Mouse (Mus musculus) CD4-positive, CD25-positive, alpha-beta regulatory T cell, adult 2 months (primary cell): ENCODE results near the gene Osbpl3.

Experiments
- DNase-seq: peaks from one replicate; pipeline ENCODE4 v3.0.0-alpha.2; 2012; ENCODE audit warnings: low read depth, low spot score

Osbpl3 gene

DNA sequence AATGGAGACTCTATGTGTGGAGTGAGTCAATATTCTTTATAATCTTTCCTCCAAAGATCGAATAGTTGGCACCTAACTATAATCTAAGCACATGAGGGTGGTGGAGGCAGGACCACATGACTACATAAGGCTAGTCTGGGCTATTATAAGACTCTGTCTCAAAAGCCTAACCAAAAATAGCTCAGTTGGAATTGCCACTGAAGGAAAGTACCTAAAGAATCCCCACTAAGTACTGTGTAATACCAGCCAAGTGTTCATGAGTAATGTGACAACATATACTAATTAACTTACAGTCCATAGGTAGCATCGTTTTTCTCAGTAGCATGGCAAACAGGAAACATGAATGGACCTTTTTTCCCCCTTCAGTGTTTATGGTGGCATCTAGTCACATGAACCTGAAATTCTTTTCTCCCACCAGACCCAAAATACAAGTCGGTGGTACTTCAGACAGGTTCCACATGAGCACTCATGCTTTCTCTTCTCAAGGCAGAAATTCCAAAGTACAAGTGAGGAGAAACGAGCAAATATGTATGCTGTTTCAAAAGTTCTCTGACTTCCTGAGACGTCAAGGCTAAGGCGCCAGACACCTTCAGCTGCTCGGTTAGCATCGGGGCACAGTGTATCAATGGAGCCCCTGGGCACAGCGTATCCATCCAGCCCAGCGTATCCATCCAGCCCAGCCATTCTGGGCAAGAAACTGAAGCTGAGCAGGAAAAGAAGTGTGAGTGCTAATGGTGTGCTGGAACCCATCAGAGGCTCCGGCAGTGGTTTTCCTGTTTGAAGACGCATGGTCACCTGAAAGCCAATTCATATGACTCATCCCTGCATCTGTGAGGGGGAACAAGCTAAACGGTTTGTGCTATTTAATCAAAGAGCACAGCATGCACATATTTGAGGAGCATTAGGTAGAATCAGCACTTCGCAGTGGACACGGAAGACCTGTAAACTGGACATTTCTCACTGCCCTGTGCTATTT, 120.9 kb downstream of the Osbpl3 start:
- DNase-seq, result peak; percentile 25

DNA sequence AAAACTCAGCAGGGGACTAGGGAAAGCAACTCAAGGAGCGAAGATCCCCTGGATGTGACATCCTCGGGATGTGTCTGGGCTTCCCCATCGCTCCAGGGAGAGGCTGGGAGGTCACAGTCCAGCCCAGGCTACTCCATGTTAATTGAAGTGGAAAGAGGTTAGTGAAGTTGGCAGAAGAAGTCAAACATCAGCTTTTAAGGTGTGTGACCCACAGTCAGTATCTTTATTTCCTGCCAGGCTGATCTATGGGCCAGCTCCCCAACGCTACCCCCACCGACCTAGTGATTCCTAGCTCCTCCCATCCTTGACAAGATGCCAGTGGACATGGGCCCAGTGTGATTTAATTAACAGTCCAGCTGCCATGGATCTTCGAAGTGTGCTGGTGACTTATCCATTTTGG, 122.7 kb downstream of the Osbpl3 start:
- no peak for DNase-seq

DNA sequence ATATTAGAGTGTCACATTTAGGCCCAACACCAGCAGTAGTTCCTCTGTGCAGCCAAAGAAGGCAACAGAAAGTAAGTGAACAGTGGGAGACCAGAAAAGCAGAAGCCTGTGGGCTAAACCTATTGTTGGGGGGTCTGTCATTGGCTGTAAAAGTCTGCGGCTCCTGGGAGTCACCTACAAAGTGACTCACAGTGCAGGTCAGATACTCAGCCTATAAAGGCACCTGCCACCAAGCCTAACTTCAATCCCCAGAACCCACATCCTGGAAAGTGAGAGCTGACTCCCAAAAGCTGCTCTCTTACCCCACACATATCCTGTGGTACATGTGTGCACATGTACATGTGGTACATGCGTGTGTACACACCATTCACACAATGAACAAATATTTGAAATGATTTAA, 124.5 kb downstream of the Osbpl3 start:
- no peak for DNase-seq

DNA sequence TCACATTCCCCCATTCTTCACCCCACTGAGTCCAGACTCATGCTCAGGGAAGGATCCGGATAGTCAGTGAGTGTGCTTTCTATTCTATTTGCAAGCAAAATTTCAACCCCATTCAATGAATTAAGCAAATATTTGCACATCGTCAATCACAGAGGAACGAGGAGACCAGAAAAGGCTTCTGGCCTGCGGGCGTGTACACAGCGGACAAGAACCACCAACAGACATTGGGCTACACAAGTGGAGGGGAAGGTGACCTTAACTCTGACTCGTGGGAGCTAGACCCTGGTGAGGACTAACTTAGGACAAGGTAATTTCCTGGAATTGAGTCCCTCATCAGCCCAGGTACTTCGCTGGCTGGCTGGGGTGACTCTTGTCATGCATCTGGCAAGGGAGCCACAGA, 126.6 kb downstream of the Osbpl3 start:
- no peak for DNase-seq

DNA sequence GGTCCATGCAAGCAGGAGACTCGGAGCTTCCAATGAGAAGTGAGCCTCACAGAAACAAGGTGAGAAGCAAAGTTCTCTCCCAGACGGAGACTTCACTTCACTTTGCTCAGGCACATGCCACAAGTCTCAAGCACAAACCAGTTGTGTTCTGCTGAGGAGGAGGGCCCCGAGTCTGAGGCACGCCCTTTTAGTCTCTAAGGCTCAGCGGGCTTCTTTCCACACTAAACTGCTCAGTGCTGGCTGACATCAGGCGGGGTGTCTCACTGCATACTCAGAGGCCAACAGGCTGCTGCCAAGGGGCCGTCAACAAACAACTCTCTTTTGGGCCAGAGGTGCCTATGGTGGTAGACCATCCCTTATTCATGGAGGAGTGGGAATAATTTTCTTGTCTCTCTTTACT, 127.1 kb downstream of the Osbpl3 start:
- no peak for DNase-seq

DNA sequence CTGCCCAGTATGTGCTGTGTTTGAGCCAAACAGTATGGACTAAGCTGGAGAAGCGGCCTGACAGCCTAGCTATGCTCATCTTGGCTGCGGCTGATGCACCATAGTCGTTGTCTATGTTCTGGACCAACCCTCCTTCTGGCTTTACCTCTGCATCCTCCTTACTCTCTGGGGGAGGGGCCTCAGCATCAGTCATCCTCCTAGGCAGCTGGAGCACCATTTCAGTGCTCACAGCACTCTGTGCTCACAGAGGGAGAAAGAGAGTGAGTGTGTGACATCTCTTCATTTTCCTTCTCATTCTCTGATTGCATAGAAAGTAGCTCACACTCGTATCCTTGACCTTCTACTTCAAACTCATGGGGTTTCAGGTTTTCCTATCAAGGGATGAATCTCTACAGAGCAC, 129.8 kb downstream of the Osbpl3 start:
- DNase-seq, result peak; percentile 40

DNA sequence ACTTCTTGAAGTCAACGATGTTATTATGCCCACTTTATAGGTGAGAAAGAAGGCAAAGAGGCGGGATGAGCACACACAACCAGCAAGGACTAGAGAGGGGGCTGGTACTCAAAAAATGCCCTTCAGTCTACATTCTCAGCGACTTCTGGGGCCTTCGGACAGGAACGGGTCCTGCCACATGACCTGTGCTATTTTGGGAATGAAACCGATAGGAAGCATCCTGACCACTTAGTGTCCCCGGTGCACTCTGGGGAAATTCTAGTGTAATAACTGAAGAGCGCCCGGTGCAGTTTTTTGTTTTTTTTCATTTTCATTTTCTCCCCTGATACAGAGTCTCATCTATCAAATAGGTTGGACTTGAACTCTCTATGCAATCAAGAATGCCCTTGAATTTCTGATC, 130.5 kb downstream of the Osbpl3 start:
- no peak for DNase-seq

DNA sequence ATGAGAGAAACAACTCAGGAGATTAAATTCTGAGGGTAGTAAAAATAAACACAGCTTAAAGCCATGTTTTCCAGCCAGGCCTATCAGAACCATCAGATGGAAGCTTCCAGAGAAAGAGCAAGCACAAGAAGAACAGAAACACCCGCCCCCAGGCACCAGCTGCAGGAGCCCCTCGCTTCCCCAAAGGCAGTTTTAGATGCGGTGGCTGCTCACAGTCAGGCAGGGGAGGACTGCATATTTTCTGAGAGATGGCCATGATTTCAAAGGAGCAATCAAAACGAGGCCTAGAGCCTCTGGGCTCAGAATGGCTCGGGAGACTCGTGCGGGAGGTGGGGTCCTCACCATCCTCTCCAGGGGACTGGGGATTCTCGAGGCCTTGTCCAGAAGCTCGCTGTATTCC, 133.4 kb downstream of the Osbpl3 start:
- DNase-seq, result no peak

DNA sequence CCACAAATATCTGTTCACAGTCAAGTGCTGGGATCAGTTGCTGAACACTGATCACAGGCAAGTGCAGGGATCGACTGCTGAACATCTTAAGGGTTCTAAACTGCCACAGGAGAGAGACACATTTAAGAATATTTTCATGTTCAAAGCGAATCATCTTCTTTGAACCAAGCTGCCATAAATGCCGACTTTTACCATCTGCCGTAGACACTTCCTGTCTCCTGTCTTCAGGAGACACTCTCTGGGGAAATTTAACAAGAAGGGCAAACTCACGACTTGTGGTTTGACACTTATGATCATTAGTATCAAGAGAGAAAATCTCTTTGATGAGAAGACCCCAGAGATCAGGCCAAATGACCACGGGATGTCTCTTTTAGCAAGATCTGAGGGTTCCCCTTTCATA, 134.3 kb downstream of the Osbpl3 start:
- DNase-seq, result peak; percentile 40

DNA sequence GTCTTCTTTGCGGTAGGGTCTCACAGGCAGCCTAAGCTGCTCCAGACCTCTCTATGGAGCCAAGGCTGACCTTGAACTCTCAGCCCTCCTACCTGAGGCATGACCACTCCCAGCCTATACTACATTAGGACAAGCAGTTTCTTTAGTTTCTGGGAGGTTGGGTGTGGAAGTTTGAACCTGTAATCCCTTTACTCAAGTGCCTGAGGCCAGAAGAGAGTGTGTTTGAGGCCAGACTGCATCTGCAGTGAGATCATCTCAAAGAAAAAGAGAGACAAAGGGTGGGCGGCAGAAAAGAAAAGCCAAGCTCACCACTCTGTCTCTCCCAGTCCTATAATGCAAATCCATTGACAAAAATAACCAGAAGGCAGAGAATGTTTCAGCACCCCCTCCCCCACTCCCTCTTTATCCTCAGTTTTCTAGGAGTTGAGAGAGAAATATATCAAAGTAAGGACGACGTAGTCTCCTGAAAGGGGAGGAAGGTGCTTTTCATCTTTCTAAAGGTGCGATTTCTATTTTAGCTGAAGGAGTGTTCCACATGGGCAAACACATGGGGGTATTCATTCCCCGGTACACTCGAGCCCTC, 137.3 kb downstream of the Osbpl3 start:
- no peak for DNase-seq

DNA sequence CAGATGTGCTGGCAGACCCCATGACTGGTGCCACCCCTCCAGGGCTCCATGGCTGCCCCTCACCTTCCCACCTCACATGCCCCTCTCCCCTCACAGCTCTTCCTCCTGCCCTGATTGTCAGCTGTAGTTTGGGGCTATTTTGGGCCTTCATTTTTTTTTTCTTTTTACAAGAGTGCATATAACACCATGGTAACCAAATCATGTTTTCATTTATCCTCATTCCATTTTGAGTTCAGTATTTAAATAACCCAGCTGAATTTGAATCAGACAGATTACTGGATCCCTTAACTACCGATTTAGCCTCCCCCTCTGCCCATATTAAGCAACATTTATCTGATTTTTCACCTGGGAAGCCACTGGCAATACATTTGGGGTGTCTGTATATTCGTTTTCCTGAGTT, 137.9 kb downstream of the Osbpl3 start:
- DNase-seq, result no peak

DNA sequence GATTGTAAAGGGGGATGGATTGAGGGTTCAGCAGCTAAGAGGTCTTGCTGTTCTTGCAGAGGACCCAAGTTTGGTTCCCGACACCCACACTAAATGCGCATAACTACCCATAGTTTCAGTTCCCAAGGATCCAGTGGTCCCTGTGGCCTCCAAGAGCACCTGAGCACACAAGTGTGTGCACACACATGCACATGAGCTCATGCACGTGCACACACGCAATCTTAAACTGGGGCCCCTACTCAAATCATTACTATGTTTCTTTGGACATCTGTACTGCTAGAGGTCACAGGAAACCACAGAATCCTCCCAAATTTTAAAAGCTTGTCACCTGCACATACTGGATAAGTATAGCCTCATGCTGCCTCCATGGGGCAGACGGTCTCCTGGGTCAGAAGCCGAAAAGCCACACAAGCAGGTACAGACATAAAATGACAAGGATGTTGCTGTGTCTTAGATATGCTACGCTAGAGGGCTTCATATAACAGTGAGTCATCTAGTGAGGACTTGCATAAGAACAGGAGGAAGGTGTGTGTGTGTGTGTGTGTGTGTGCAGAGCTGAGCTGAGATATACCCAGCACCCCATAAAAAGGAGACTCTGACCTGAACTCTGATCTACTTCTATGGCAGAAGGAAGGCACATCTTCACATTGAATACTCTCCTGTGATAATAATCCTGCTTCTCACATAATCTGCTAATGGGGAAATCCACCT, 139.1 kb downstream of the Osbpl3 start:
- DNase-seq, result peak; percentile 69

DNA sequence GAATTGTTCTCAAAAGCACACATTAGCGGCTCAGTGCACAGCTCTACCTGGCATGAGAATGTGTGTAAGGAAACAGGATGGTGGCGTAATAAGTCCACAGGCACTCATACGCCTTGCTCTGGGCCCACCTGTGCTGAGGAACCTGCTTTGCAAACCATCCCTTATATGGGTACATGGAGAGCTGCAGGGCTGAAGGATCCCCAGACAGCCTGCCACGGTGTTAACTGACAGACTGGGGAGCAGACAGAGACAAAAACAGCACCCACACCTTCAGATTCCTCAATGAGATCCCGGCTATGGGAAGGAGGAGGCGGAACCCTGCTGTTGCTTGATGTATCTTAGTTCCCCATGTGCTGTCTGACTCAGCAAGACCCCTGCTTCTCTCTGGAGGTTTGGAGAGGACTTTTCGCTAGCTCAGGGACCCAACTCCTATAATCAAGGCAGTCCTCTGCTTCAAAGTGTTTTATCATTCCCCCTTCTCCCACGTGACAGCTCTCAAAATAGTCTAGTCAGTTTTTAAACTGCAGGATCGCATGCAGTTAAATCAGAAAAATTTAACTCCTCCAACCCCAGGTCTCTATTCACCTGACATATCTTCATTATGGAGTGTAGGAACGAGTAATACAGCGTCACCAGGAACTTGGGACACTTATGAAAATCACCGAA, 141.5 kb downstream of the Osbpl3 start:
- no peak for DNase-seq

DNA sequence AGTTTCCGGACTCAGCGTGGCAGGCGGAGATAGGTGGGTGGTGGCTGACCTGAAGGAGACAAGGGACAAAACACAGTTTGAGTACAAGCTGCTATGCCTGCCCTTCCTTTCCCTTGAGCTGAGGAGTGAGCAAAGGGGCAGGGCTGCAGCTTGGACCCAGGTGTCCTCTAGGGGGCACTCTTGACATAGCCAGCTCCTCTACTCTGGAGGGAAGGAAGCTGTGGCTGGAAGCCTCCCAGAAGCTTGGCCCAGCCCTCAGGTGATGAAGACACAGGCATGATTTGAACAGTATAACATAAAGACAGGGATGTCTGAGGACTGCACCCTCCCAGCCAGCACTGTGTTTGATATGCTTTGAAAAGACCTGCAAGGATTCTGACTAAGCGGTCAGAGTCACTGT, 143.4 kb downstream of the Osbpl3 start:
- DNase-seq, result peak; percentile 89

DNA sequence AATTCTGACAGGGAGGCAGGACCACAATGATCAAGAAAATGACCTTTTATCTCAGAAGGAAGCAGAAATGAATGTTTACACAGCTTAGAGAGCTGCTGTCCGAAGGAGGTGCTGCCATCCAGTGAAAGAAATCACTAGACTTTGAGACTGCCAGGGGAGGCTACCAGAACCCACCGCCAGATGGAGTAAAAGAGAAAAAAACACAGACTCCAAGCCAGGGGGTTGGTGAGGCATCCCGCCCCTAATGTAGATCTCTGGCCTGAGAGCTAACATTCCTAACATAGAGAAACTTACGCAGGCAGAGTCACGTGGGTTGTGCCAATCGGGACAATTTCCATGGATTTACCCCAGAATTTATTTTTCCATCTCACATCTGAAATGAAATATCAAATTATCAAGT, 147.0 kb downstream of the Osbpl3 start:
- DNase-seq, result peak; percentile 27

DNA sequence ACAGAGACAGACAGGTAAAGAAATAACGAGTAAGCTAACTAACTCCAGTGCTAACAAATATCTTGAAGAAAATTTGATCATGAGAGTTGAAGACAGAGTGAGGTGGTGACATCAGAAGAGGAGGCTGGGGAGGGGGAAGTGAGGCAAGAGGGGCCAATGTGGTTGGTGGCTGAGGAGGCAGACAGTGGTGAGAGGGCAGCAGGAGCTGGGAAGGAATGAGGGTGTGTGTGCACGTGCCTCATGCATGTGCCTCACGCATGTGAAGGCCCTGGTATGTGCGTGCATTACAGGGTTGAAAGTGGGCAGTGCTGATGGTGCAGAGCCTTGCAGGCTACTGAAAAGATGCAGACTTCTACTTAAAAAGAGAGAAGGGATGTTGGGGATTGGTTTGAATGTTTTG, 149.4 kb downstream of the Osbpl3 start:
- no peak for DNase-seq

DNA sequence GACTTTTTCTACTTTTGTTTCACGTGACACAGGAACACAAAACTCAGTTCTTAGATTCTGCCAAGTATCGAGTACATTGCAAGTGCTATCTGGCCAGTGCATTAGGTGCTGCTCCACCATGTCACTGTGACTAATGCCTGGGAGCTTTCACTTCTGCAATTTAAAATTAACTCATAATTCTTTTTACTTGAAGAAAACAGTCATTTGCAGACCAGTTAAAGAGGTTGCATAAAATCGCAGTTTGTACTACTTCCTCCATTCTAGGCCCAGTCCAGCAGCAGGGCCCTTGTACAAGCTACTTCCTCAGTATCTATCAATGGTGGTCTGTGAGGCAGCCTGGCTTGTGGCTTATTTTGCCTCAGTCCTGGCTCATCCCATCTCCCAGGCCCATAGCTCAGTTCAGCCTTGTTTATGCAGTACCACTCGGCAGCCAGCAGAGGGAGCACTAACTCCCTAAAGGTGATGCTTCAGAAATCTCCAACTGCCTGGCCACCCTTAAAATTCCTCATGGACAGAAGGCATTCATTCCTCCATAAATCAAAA, 151.0 kb downstream of the Osbpl3 start:
- peak; percentile 81 for DNase-seq

DNA sequence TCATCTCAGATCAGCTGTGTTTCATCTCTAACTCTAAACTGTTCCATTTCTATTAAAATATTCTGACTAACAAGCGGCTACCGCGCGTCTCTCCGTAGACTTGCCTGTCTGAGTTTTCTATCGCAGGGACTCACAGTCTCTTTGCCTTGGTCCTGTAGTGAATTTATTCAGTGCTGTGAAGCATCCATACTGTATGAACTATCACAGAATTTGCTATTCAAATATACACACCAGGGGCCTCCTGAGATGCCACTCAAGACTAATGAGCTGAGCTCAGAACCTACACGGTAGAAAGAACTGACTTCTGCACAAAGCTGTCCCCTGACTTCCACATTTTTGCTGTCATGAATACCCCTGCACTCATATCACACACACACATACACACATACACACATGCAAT, 154.9 kb downstream of the Osbpl3 start:
- DNase-seq, result no peak

DNA sequence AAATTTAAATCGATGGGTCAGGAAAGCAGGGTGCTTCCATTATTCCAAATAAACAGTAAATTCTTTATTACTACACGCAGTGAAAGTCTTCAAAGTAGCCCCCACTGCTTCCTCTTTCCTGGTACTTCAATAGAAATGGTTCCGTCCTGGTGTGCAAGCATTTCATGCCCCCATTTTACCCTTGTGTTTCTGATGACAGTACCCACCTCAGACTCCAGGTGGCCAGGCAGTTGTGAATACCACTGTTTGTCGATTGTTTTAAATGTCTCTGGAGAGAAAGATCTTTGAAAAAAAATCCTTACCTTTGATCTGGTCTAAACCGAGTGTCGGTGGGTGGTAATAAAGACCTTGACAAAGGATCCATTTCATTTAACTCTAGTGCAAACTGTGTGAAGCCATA, 155.4 kb downstream of the Osbpl3 start:
- DNase-seq, result no peak

DNA sequence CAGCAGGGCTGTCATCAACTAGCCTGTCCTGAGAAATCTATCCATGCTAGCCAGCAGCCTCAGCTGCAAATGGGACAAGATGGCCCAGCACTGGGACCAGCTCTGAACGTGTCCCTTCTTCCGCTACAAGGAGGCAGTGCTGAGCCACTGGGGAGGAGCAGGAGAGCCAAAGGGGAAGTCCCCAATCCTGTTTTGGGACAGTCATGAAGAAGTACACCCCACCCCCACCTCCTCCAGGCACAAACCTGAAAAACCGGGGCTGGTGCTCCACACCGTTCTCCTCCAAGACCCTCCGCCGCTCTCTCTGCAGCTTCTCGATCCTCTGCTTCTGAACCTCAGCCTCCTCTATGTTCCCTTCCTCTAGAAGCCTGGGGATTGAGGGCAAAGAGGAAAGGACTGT, 156.9 kb downstream of the Osbpl3 start:
- DNase-seq, result no peak

DNA sequence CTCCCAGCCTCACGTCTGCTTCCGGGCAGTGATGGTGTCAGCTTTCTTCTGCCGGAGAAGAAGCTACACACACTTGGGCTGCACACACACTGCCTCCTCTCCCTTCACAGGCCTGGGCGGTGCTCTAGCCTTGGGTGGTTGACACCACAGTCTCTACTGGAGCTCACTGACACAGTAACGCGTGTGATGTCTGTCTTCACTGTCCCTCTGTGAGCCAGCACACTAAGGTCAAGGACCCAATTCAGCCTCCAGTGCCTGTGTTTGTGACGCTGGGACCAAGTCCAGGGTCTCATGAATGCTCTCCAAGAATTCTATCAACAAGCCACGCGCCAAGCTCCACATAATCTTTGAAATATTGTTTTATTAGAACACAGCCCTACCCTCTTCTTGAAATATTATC, 158.3 kb downstream of the Osbpl3 start:
- DNase-seq, result no peak

DNA sequence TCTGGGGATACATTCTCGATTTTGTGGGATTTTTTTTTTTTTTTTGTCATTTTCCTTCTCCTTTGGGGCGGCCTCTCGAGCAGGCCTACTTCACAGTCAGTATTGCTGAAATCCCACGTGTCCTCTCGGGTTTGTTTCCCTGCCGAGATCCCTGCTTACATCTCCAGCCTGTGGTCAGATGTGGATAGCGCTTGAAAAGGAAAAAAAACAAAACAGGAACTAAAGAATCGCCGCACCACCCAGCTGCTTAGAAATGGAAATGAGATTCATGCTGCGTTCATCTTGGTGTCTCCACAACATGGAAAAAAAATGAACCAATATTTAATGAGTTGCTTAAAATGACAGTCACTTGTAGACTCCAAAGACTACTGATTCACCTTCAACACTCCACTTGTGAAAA, 160.9 kb downstream of the Osbpl3 start:
- no peak for DNase-seq
